Mouse (Mus musculus): ENCODE results near the gene Brpf1.

GRCm38 (mm10) chr6:113361476-113361875, 54.5 kb downstream of the Brpf1 start:
- no peak for TF ChIP-seq POLR2A (IDR thresholded peaks at IDR 0.05; ENCODE audit: extremely low read depth, insufficient read depth, low read length)
- TF ChIP-seq CTCF (IDR thresholded peaks at IDR 0.05; ENCODE audit: extremely low read depth, insufficient read depth, low read length): no peak

Measured in cortical plate, adult 2 months (tissue).